Mouse (Mus musculus): ENCODE data around the gene Trim38. TPM values are rescaled to one million over a fixed set of nuclear protein-coding genes. Genes with fewer than 3 reads are reported as not detected.

Gene Trim38
- polyA plus RNA-seq, 1 experiment from 2014 or later: 0.16 TPM

- no peak within 1 kb of the TSS for H3K9ac ChIP-seq (replicated peaks)
- no peak within 1 kb of the TSS for H3K4me2 ChIP-seq
- H3K27me3 ChIP-seq: no peaks in the 10 kb centered on the region
- WGBS: 86% methylated on average over 15 of the region's 15 CpGs
- H3K36me3 ChIP-seq: no peaks in the 10 kb centered on the region
- no peak within 1 kb of the TSS for H3K4me3 ChIP-seq (replicated peaks)
- no peak for ATAC-seq (ENCODE audit: insufficient number of reproducible peaks, insufficient read depth, low FRiP score, low TSS enrichment, low read depth)
- no peaks in the 10 kb centered on the region for H3K9me3 ChIP-seq
- H3K4me1 ChIP-seq (replicated peaks): no peaks in the 10 kb centered on the region
- no peak within 1 kb of the TSS for H3K27ac ChIP-seq
These were observed 36.8 kb downstream of the Trim38 start, which contains the start of gene Slc17a2 for GRCm38 (mm10) chr13:23806422-23807052. Gene Slc17a2, plus strand, starts transcription at chr13:23806993.

GRCm38 (mm10) chr13:23816148-23816547, 46.4 kb downstream of the Trim38 start:
- Histone ChIP-seq H3K9ac (replicated peaks) (no peak overlapping the region), H3K4me2 (no peak overlapping the region), H3K4me1 (replicated peaks) (peaks cover 7% of the 10 kb centered on the region; the same call in 1 of the 2 replicates), H3K27me3 (no peaks in the 10 kb centered on the region), H3K9me3 (no peaks in the 10 kb centered on the region), H3K4me3 (replicated peaks) (no peak overlapping the region), H3K27ac (no peak overlapping the region), H3K36me3 (no peaks in the 10 kb centered on the region)
- 76% methylated on average over 2 of the region's 2 CpGs for WGBS
- ATAC-seq (ENCODE audit: insufficient number of reproducible peaks, insufficient read depth, low FRiP score, low TSS enrichment, low read depth): no peak

- Histone ChIP-seq H3K9me3 (no peaks in the 10 kb centered on the region), H3K4me2 (no peak overlapping the region), H3K4me3 (replicated peaks) (no peak overlapping the region), H3K36me3 (no peaks in the 10 kb centered on the region), H3K27me3 (no peaks in the 10 kb centered on the region), H3K4me1 (replicated peaks) (0 out of 2 replicates have a peak, but pooled peaks cover 7% of the 10 kb centered on the region), H3K27ac (no peak overlapping the region), H3K9ac (replicated peaks) (no peak overlapping the region)
- no peak for ATAC-seq (ENCODE audit: insufficient number of reproducible peaks, insufficient read depth, low FRiP score, low TSS enrichment, low read depth)
- 74% methylated on average over 4 of the region's 4 CpGs for WGBS
These were observed 50.6 kb downstream of the Trim38 start for GRCm38 (mm10) chr13:23820179-23820940.

- Histone ChIP-seq H3K4me3 (replicated peaks) (no peak overlapping the region), H3K4me2 (no peak overlapping the region), H3K27ac (no peak overlapping the region), H3K27me3 (no peaks in the 10 kb centered on the region), H3K9ac (replicated peaks) (no peak overlapping the region), H3K4me1 (replicated peaks) (0 out of 2 replicates have a peak, but pooled peaks cover 7% of the 10 kb centered on the region), H3K36me3 (no peaks in the 10 kb centered on the region), H3K9me3 (no peaks in the 10 kb centered on the region)
- 88% methylated on average over 3 of the region's 3 CpGs for WGBS
- no peak for ATAC-seq (ENCODE audit: insufficient number of reproducible peaks, insufficient read depth, low FRiP score, low TSS enrichment, low read depth)
These were observed 52.5 kb downstream of the Trim38 start for GRCm38 (mm10) chr13:23822213-23822612.

- no peak for ATAC-seq (ENCODE audit: insufficient number of reproducible peaks, insufficient read depth, low FRiP score, low TSS enrichment, low read depth)
- Histone ChIP-seq H3K36me3 (no peaks in the 10 kb centered on the region), H3K27ac (no peak overlapping the region), H3K4me1 (replicated peaks) (no peaks in the 10 kb centered on the region), H3K27me3 (no peaks in the 10 kb centered on the region), H3K9me3 (no peaks in the 10 kb centered on the region), H3K9ac (replicated peaks) (no peak overlapping the region), H3K4me2 (no peak overlapping the region), H3K4me3 (replicated peaks) (no peak overlapping the region)
- 76% methylated on average over 3 of the region's 3 CpGs for WGBS
These were observed 56.9 kb downstream of the Trim38 start for GRCm38 (mm10) chr13:23826606-23827005.

- Histone ChIP-seq H3K9me3 (no peaks in the 10 kb centered on the region), H3K4me3 (replicated peaks) (no peak overlapping the region), H3K27ac (no peak overlapping the region), H3K4me2 (no peak overlapping the region), H3K27me3 (no peaks in the 10 kb centered on the region), H3K36me3 (no peaks in the 10 kb centered on the region), H3K9ac (replicated peaks) (no peak overlapping the region), H3K4me1 (replicated peaks) (no peaks in the 10 kb centered on the region; the same call in 1 of the 2 replicates)
- no peak for ATAC-seq (ENCODE audit: insufficient number of reproducible peaks, insufficient read depth, low FRiP score, low TSS enrichment, low read depth)
- WGBS: 12% methylated on average over 6 of the region's 6 CpGs
These were observed 63.3 kb downstream of the Trim38 start for GRCm38 (mm10) chr13:23833053-23833452.

- Histone ChIP-seq H3K4me2 (no peak overlapping the region), H3K27ac (no peak overlapping the region), H3K4me1 (replicated peaks) (no peaks in the 10 kb centered on the region; the same call in 1 of the 2 replicates), H3K4me3 (replicated peaks) (no peak overlapping the region), H3K9ac (replicated peaks) (no peak overlapping the region), H3K36me3 (no peaks in the 10 kb centered on the region), H3K27me3 (no peaks in the 10 kb centered on the region), H3K9me3 (no peaks in the 10 kb centered on the region)
- ATAC-seq (ENCODE audit: insufficient number of reproducible peaks, insufficient read depth, low FRiP score, low TSS enrichment, low read depth): no peak
- 75% methylated on average over 5 of the region's 5 CpGs for WGBS
These were observed 65.1 kb downstream of the Trim38 start for GRCm38 (mm10) chr13:23834836-23835235.

GRCm38 (mm10) chr13:23836630-23837029, 66.9 kb downstream of the Trim38 start:
- no peaks in the 10 kb centered on the region for H3K27me3 ChIP-seq
- H3K36me3 ChIP-seq: no peaks in the 10 kb centered on the region
- H3K9me3 ChIP-seq: no peaks in the 10 kb centered on the region
- no peaks in the 10 kb centered on the region; the same call in 1 of the 2 replicates for H3K4me1 ChIP-seq (replicated peaks)
- H3K9ac ChIP-seq (replicated peaks): no peak overlapping the region
- no peak overlapping the region for H3K27ac ChIP-seq
- no peak for ATAC-seq (ENCODE audit: insufficient number of reproducible peaks, insufficient read depth, low FRiP score, low TSS enrichment, low read depth)
- H3K4me2 ChIP-seq: no peak overlapping the region
- WGBS: 91% methylated on average over 5 of the region's 5 CpGs
- no peak overlapping the region for H3K4me3 ChIP-seq (replicated peaks)

GRCm38 (mm10) chr13:23839308-23839707, 69.6 kb downstream of the Trim38 start, which contains the start of gene Slc17a3:
Gene Slc17a3, plus strand, starts transcription at chr13:23839434.
- Histone ChIP-seq H3K27me3 (0 out of 2 replicates have a peak, but pooled peaks cover 3% of the 10 kb centered on the region), H3K4me3 (replicated peaks) (no peak within 1 kb of the TSS), H3K4me1 (replicated peaks) (no peaks in the 10 kb centered on the region), H3K9me3 (no peaks in the 10 kb centered on the region), H3K9ac (replicated peaks) (no peak within 1 kb of the TSS), H3K4me2 (no peak within 1 kb of the TSS), H3K36me3 (no peaks in the 10 kb centered on the region), H3K27ac (no peak within 1 kb of the TSS)
- WGBS: 78% methylated on average over 2 of the region's 2 CpGs
- ATAC-seq (ENCODE audit: insufficient number of reproducible peaks, insufficient read depth, low FRiP score, low TSS enrichment, low read depth): no peak

All from limb, embryonic 12.5 days (tissue).